Mouse (Mus musculus) heart, postnatal 0 days (tissue): ENCODE measurements around the gene Cyren.

Experiments
- CTCF ChIP-seq: IDR thresholded peaks from 2 replicates; pipeline ENCODE4 v1.5.1; 2016; ENCODE audit warnings: antibody characterized with exemption, control low read depth, low read depth
- EP300 ChIP-seq: IDR thresholded peaks from 2 replicates; pipeline ENCODE4 v1.6.1; 2016; ENCODE audit warnings: antibody characterized with exemption, low read depth

DNA sequence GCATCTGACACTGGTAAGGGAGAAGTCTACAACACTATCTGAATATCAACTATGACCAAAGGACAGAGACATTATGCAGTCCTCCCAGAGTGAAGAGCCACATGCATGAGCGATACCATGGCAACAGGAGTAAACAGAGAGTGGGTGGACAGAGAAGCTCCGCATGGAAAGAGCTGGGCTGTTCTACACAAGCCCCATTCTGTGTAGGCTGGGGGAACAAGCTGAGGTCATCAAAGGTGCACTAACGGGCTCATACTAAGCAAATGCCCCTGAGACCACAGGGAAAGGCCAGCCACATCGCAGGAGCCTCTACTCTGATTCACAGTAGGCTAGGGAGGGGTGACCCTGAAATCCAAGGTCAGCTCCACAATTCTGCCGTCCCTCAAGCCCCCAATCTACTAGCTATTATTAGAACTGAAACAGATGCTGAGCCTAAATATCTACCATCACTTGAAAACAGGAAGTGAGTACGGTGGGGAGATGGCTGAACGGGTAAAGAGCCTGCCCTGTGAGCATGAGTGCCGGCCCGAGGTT, 24.1 kb upstream of the Cyren start:
- TF ChIP-seq EP300 (no peak), CTCF (no peak)
